Mouse (Mus musculus) liver, embryonic 13.5 days (tissue): ENCODE data around the gene Otoa. TPM values are rescaled to one million over a fixed set of nuclear protein-coding genes. Genes with fewer than 3 reads are reported as not detected.

Experiments
- polyA plus RNA-seq: library from polyadenylated mRNA; unstranded; fragments of >200 nt; fragmentation: Nextera tagmentation; extraction: Ambion mirVana; gene quantifications from 2 replicates; pipeline ENCODE4 v1.2.1, GENCODE M21; 2015

The Otoa gene
- polyA plus RNA-seq, 1 experiment from 2014 or later: not detected

Other genes starting within 250 kb of the Otoa start
- gene Eef2k, start 238.8 kb upstream of the Otoa start, polyA plus RNA-seq: 42.2 and 44.2 TPM in 2 replicates
- gene Polr3e, start 163.9 kb upstream of the Otoa start, polyA plus RNA-seq: 19.3 and 21.1 TPM in 2 replicates
- gene Cdr2, start 99.3 kb upstream of the Otoa start, polyA plus RNA-seq: 38.1 and 39.1 TPM in 2 replicates
- gene Mfsd13b, start 99.1 kb upstream of the Otoa start, polyA plus RNA-seq: not detected in 2 replicates
- gene Mettl9, start 47.2 kb upstream of the Otoa start, polyA plus RNA-seq: 50.9 and 59.3 TPM in 2 replicates
- 6.8 and 7.7 TPM in 2 replicates for gene Igsf6, start 7.1 kb upstream of the Otoa start, polyA plus RNA-seq